Mouse (Mus musculus): Measurements from ENCODE around the gene Olfr10. TPM values are rescaled to one million over a fixed set of nuclear protein-coding genes. Genes with fewer than 3 reads are reported as not detected.
"Not testable (repeated sequence)": the region's sequence is repeated elsewhere in the genome, so short reads cannot be mapped to it uniquely, and the experiment has no call there.

The Olfr10 gene
- total RNA-seq, 2 experiments from 2014 or later: not detected

GRCm38 (mm10) chr11:49287251-49287650 lies 17.3 kb upstream of the Olfr10 start:
- peak; percentile 32 to 76 for DNase-seq (ENCODE audit: low spot score in 2 of 2)
- intact Hi-C loops (cut with DNase I): no loop called here

GRCm38 (mm10) chr11:49292777-49293176 lies 11.8 kb upstream of the Olfr10 start:
- intact Hi-C loops (cut with DNase I): no loop called here
- DNase-seq (ENCODE audit: low spot score in 2 of 2): peak; percentile 42 to 53

- intact Hi-C loops (cut with DNase I); DNase-seq (ENCODE audit: low spot score in 2 of 2): not testable (repeated sequence)
Measured at GRCm38 (mm10) chr11:49308547-49308946, 4.0 kb downstream of the Olfr10 start.

- no peak for DNase-seq (ENCODE audit: low spot score in 2 of 2)
- intact Hi-C loops (cut with DNase I): no loop called here
Measured at GRCm38 (mm10) chr11:49322442-49322841, 17.9 kb downstream of the Olfr10 start, which contains the start of gene Olfr1391. Gene Olfr1391 (plus strand): TSS chr11:49322742.

- intact Hi-C loops (cut with DNase I): no loop called here
- DNase-seq (ENCODE audit: low spot score in 2 of 2): peak in 1 of 2 experiments; percentile 11
Measured at GRCm38 (mm10) chr11:49326726-49327125, 22.2 kb downstream of the Olfr10 start.

- intact Hi-C loops (cut with DNase I): loop anchor here (10.0 kb wide), 1 partner anchor 55 kb away; no protein-coding TSS in a partner anchor
Measured at GRCm38 (mm10) chr11:49329686-49330085, 25.1 kb downstream of the Olfr10 start.

GRCm38 (mm10) chr11:49334888-49335287 lies 30.3 kb downstream of the Olfr10 start, which contains the start of gene Olfr1390:
Gene Olfr1390 (plus strand): TSS chr11:49335188.
- intact Hi-C loops (cut with DNase I): loop anchor here (10.0 kb wide), 1 partner anchor 50 kb away; no protein-coding TSS in a partner anchor

More at GRCm38 (mm10) chr11:49329686-49330085, 25.1 kb downstream of the Olfr10 start:
- DNase-seq (ENCODE audit: low spot score in 2 of 2): peak in 1 of 2 experiments; percentile 43

GRCm38 (mm10) chr11:49337150-49337832 lies 32.8 kb downstream of the Olfr10 start:
- no peak for DNase-seq (ENCODE audit: low spot score in 2 of 2)
- intact Hi-C loops (cut with DNase I): loop anchor here (10.0 kb wide), 1 partner anchor 48 kb away; no protein-coding TSS in a partner anchor

More at GRCm38 (mm10) chr11:49334888-49335287, 30.3 kb downstream of the Olfr10 start, which contains the start of gene Olfr1390:
- DNase-seq (ENCODE audit: low spot score in 2 of 2): no peak

Other genes with a start within 250 kb of the Olfr10 start
- gene Tgtp2, start 240.5 kb upstream of the Olfr10 start, total RNA-seq (2021): under 1 TPM in 1 of 2 experiments, not detected in 1; 0.17 TPM
- under 1 TPM; 0.57 to 0.62 TPM for gene Ifi47, start 228.2 kb upstream of the Olfr10 start, total RNA-seq (2021)
- not detected for gene Olfr1396, start 189.9 kb upstream of the Olfr10 start, total RNA-seq (2021)
- gene Olfr1395, start 162.5 kb upstream of the Olfr10 start, total RNA-seq (2021): not detected
- gene Olfr1394, start 150.4 kb upstream of the Olfr10 start, total RNA-seq (2021): not detected
- under 1 TPM; 0.17 to 0.22 TPM for gene Btnl9, start 117.6 kb upstream of the Olfr10 start, total RNA-seq (2021)
- 10 to 100 TPM; 36.9 to 39.5 TPM for gene Zfp62, start 101.4 kb upstream of the Olfr10 start, total RNA-seq (2021)
- 10 to 100 TPM; 57.8 to 72.4 TPM for gene Mgat1, start 60.5 kb upstream of the Olfr10 start, total RNA-seq (2021)
- gene Olfr1393, start 26.4 kb upstream of the Olfr10 start, total RNA-seq (2021): under 1 TPM in 1 of 2 experiments, not detected in 1; 0.13 TPM
- under 1 TPM in 1 of 2 experiments, not detected in 1; 0.19 TPM for gene Olfr1392, start 19.5 kb upstream of the Olfr10 start, total RNA-seq (2021)
- gene Olfr1391, start 18.0 kb downstream of the Olfr10 start, total RNA-seq (2021): not detected
- gene Olfr1390, start 30.4 kb downstream of the Olfr10 start, total RNA-seq (2021): not detected
- gene Olfr1389, start 118.3 kb downstream of the Olfr10 start, total RNA-seq (2021): not detected
- gene Olfr1388, start 131.9 kb downstream of the Olfr10 start, total RNA-seq (2021): under 1 TPM; 0.17 to 0.53 TPM
- gene Olfr1387, start 150.6 kb downstream of the Olfr10 start, total RNA-seq (2021): not detected
- not detected for gene Olfr1386, start 160.3 kb downstream of the Olfr10 start, total RNA-seq (2021)
- gene Olfr1385, start 184.3 kb downstream of the Olfr10 start, total RNA-seq (2021): under 1 TPM in 1 of 2 experiments, not detected in 1; 0.13 TPM
- under 1 TPM; 0.34 to 0.35 TPM for gene Olfr1384, start 202.0 kb downstream of the Olfr10 start, total RNA-seq (2021)
- under 1 TPM in 1 of 2 experiments, not detected in 1; 0.53 TPM for gene Olfr1383, start 214.9 kb downstream of the Olfr10 start, total RNA-seq (2021)
- not detected for gene Olfr1382, start 223.5 kb downstream of the Olfr10 start, total RNA-seq (2021)
- not detected for gene Olfr1381, start 238.7 kb downstream of the Olfr10 start, total RNA-seq (2021)